Mouse (Mus musculus) midbrain, embryonic 11.5 days (tissue): ENCODE measurements around the gene Tspan2. TPM values are rescaled to one million over a fixed set of nuclear protein-coding genes. Genes with fewer than 3 reads are reported as not detected.

ENCODE experiments used
- ATAC-seq: fragments of 200-750 bp; cut with Nextera tagmentation; 2 replicates; pipeline ENCODE4 v1.8.0; 2017; ENCODE audit warnings: moderate TSS enrichment, moderate library complexity; ENCODE audit not compliant: low FRiP score
- DNase-seq: peaks from one replicate; pipeline ENCODE4 v3.0.0; 2015; ENCODE audit warnings: low spot score; ENCODE audit errors: missing footprints
- H3K27ac ChIP-seq: fragments of 300-500 bp; sonication (generic); 2 replicates; pipeline ENCODE4 v1.5.1; 2014; ENCODE audit warnings: low read depth, low read length
- H3K27me3 ChIP-seq: fragments of 300-500 bp; sonication (generic); 2 replicates; pipeline ENCODE4 v1.6.1; 2014; ENCODE audit warnings: mild to moderate bottlenecking, low read length, moderate library complexity, mixed read lengths; ENCODE audit not compliant: control insufficient read depth, insufficient read depth
- H3K36me3 ChIP-seq: fragments of 300-500 bp; sonication (generic); 2 replicates; pipeline ENCODE4 v1.6.1; 2014; ENCODE audit warnings: mild to moderate bottlenecking, low read length, moderate library complexity, mixed read lengths; ENCODE audit not compliant: control insufficient read depth, insufficient read depth
- H3K4me1 ChIP-seq: fragments of 300-500 bp; sonication (generic); 2 replicates; pipeline ENCODE4 v1.6.1; 2014; ENCODE audit warnings: low read length; ENCODE audit not compliant: control insufficient read depth, insufficient read depth
- H3K4me2 ChIP-seq: fragments of 300-500 bp; sonication (generic); 2 replicates; pipeline ENCODE4 v1.6.1; 2014; ENCODE audit warnings: mild to moderate bottlenecking, moderate library complexity
- H3K4me3 ChIP-seq: fragments of 300-500 bp; sonication (generic); 2 replicates; pipeline ENCODE4 v1.5.1; 2014; ENCODE audit warnings: low read depth, low read length
- H3K9ac ChIP-seq: fragments of 300-500 bp; sonication (generic); 2 replicates; pipeline ENCODE4 v1.6.1; 2014; ENCODE audit warnings: low read length
- H3K9me3 ChIP-seq: fragments of 300-500 bp; sonication (generic); 2 replicates; pipeline ENCODE4 v1.6.1; 2016; ENCODE audit warnings: low read length; ENCODE audit not compliant: control insufficient read depth
- WGBS: fragments of 180-500 bp; shearing (Covaris S2); extraction: QIAGEN DNeasy Blood & Tissue Kit; methylation state at CpG from one replicate; pipeline ENCODE4 v1.1.7; 2014; 5-methylcytosine and 5-hydroxymethylcytosine counted together
- polyA plus RNA-seq: library from polyadenylated mRNA; unstranded; fragments of >200 nt; fragmentation: Nextera tagmentation; extraction: Ambion mirVana; gene quantifications from 2 replicates; pipeline ENCODE4 v1.2.1, GENCODE M21; 2014

Tspan2 gene
- polyA plus RNA-seq, 1 experiment from 2014 or later, result 10.4 TPM

DNA sequence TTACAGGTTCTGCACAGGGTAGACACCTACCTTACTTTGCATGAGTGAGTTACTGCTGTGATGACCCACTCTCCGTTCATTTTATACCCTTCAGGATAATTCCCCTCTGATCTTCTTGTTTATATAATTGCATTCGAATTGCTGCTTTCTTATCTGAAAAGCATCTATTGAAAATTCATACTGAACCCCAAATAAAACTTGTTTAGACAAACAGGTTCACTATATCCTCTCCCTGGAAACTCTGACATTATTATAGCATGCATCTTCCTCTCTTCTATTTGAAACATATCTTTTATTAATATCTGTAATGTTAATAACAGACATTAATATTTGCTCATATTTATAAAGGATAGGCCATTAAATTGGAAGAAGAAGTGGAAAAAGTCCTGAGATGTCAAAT is 48.3 kb downstream of the Tspan2 start, which contains the start of gene Tshb:
Tshb (minus strand) TSS at position 101 of the 400 bp plus-strand sequence.
- Histone ChIP-seq H3K4me2 (no peak within 1 kb of the TSS), H3K9ac (no peak within 1 kb of the TSS), H3K27ac (no peak within 1 kb of the TSS), H3K4me1 (no peaks in the 10 kb centered on the region), H3K9me3 (no peaks in the 10 kb centered on the region), H3K27me3 (no peaks in the 10 kb centered on the region), H3K36me3 (no peaks in the 10 kb centered on the region), H3K4me3 (no peak within 1 kb of the TSS)
- WGBS, result 79% methylated on average over 2 of the region's 2 CpGs
- ATAC-seq, result no peak
- no peak for DNase-seq

DNA sequence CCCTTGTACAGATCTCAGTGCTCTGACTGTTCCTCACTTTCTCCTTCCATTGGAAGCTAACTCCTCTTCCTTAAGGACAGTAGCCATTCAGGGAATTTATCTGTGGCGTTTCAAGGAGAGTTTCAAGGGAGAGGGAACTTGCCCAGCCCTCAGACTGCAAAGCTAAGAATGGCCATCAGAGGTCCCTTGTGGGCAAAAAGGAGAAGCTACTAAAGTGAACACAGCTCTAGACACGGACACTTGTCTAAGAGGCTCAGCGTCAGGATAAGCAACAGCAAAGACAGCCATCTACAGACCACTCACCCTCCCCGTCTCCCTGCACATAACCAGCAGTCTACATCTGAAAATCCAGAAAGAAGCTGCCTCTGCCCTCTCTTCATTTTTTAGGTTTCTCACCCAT is 53.0 kb downstream of the Tspan2 start:
- Histone ChIP-seq H3K27me3 (no peaks in the 10 kb centered on the region), H3K4me1 (no peaks in the 10 kb centered on the region), H3K4me3 (no peak overlapping the region), H3K9ac (no peak overlapping the region), H3K9me3 (no peaks in the 10 kb centered on the region), H3K36me3 (no peaks in the 10 kb centered on the region), H3K4me2 (no peak overlapping the region), H3K27ac (no peak overlapping the region)
- WGBS, result 42% methylated on average over 4 of the region's 4 CpGs
- DNase-seq (no peak), ATAC-seq (no peak)

DNA sequence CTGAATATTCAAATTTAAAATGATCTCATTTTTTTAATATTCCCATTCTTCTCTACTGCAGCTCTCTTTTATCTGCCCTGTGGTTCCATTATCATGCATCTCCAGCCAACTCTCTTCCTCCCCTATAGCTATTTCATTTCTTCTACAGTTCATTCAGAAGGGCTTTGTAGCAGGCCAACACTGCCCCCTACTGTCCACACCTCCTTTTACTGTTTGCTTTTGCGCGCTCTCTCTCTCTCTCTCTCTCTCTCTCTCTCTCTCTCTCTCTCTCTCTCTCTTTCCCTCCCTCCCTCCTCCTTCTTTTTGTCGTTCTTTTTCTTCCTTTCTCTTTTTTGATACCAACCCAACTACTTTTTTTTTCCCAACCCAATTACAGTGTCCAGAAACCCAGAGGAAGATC is 69.6 kb downstream of the Tspan2 start:
- Histone ChIP-seq H3K36me3 (no peaks in the 10 kb centered on the region), H3K27ac (no peak overlapping the region), H3K27me3 (no peaks in the 10 kb centered on the region), H3K4me2 (no peak overlapping the region), H3K9ac (no peak overlapping the region), H3K9me3 (no peaks in the 10 kb centered on the region), H3K4me3 (no peak overlapping the region), H3K4me1 (no peaks in the 10 kb centered on the region)
- WGBS, result 7% methylated on average over 3 of the region's 3 CpGs
- peak; percentile 94 for DNase-seq
- no peak for ATAC-seq

DNA sequence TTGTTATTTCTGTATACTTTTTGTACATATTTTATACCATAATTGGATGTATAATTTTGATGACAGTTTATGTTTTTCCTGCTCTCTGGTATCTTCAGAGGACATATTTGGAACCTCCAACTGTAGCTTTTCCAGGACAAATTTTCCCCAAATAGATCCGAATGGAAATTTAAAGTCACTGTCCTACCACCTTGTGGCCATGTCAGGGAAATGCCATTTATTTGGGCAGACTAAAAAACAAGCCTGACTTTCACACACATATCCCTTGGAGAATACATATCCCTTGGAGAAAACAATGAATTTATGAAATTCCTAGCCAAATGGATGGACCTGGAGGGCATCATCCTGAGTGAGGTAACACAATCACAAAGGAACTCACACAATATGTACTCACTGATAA is 108.1 kb downstream of the Tspan2 start:
- Histone ChIP-seq H3K4me2 (no peak overlapping the region), H3K27me3 (no peaks in the 10 kb centered on the region), H3K4me3 (no peak overlapping the region), H3K9me3 (no peaks in the 10 kb centered on the region), H3K36me3 (no peaks in the 10 kb centered on the region), H3K4me1 (no peaks in the 10 kb centered on the region), H3K9ac (no peak overlapping the region), H3K27ac (no peak overlapping the region)
- DNase-seq (no peak), ATAC-seq (no peak)
- 58% methylated on average over 1 of the region's 1 CpGs for WGBS

DNA sequence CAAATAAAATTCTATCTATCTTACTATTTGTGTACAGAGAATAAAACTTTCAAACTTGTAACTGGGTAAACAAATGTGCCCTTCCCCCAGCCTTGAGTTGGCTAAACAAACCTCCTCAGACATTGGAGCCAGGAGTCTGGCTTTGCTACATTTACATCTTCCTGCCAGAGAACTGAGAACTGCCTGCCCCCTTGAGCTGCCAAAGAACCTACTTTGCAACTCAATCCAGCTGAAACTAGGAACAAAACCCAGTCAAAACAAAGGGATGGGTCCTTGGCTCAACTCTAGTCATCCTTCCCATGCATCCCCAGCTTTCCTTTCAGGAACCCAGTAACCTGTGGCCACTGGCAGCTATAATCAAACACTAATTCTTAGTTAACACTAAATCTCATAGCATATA is 114.3 kb downstream of the Tspan2 start:
- Histone ChIP-seq H3K9ac (no peak overlapping the region), H3K36me3 (no peaks in the 10 kb centered on the region), H3K4me2 (no peak overlapping the region), H3K9me3 (no peaks in the 10 kb centered on the region), H3K27ac (no peak overlapping the region), H3K27me3 (no peaks in the 10 kb centered on the region), H3K4me3 (no peak overlapping the region), H3K4me1 (no peaks in the 10 kb centered on the region)
- ATAC-seq (no peak), DNase-seq (no peak)

Other genes with a start within 250 kb of the Tspan2 start
- gene Tshb, start 48.2 kb downstream of the Tspan2 start, polyA plus RNA-seq, result 0.03 and 0.20 TPM in 2 replicates
- gene Sycp1, start 201.6 kb downstream of the Tspan2 start, polyA plus RNA-seq, result not detected in 2 replicates
- gene Nr1h5, start 229.6 kb downstream of the Tspan2 start, polyA plus RNA-seq, result 0.04 and 0.19 TPM in 2 replicates